Mouse (Mus musculus) midbrain, embryonic 14.5 days (tissue): ENCODE results near the gene Prl3b1. TPM values are rescaled to one million over a fixed set of nuclear protein-coding genes. Genes with fewer than 3 reads are reported as not detected.

ENCODE experiments used
- ATAC-seq: fragments of 200-750 bp; cut with Nextera tagmentation; 2 replicates; pipeline ENCODE4 v1.8.0; 2017; ENCODE audit warnings: moderate number of reproducible peaks, moderate library complexity; ENCODE audit not compliant: low FRiP score, low TSS enrichment
- DNase-seq: peaks from one replicate; pipeline ENCODE4 v3.0.0-alpha.2; 2015
- H3K27ac ChIP-seq: fragments of 300-500 bp; sonication (generic); replicated peaks from 2 replicates; pipeline ENCODE4 v1.5.1; 2014; ENCODE audit warnings: mild to moderate bottlenecking, low read depth, low read length, moderate library complexity
- H3K27me3 ChIP-seq: fragments of 300-500 bp; sonication (generic); 2 replicates; pipeline ENCODE4 v1.6.1; 2014; ENCODE audit warnings: low read length, control low read depth, mixed read lengths; ENCODE audit not compliant: control insufficient read depth, insufficient read depth
- H3K36me3 ChIP-seq: fragments of 300-500 bp; sonication (generic); 2 replicates; pipeline ENCODE4 v1.6.1; 2014; ENCODE audit warnings: low read length, control low read depth; ENCODE audit not compliant: control insufficient read depth, insufficient read depth
- H3K4me1 ChIP-seq: fragments of 300-500 bp; sonication (generic); 2 replicates; pipeline ENCODE4 v1.6.1; 2014; ENCODE audit warnings: mild to moderate bottlenecking, antibody characterized with exemption, low read length, control low read depth; ENCODE audit not compliant: control insufficient read depth, insufficient read depth
- H3K4me2 ChIP-seq: fragments of 300-500 bp; sonication (generic); 2 replicates; pipeline ENCODE4 v1.6.1; 2014; ENCODE audit warnings: mild to moderate bottlenecking, low read length, moderate library complexity
- H3K4me3 ChIP-seq: fragments of 300-500 bp; sonication (generic); replicated peaks from 2 replicates; pipeline ENCODE4 v1.5.1; 2014; ENCODE audit warnings: low read depth, low read length
- H3K9ac ChIP-seq: fragments of 300-500 bp; sonication (generic); replicated peaks from 2 replicates; pipeline ENCODE4 v1.6.1; 2014; ENCODE audit warnings: mild to moderate bottlenecking, low read length, moderate library complexity
- H3K9me3 ChIP-seq: fragments of 300-500 bp; sonication (generic); 2 replicates; pipeline ENCODE4 v1.6.1; 2016; ENCODE audit warnings: low read length, control low read depth, mixed read lengths; ENCODE audit not compliant: control insufficient read depth
- WGBS: fragments of 180-500 bp; shearing (Covaris S2); extraction: QIAGEN DNeasy Blood & Tissue Kit; methylation state at CpG from one replicate; pipeline ENCODE4 v1.1.7; 2014; 5-methylcytosine and 5-hydroxymethylcytosine counted together
- polyA plus RNA-seq: library from polyadenylated mRNA; unstranded; fragments of >200 nt; fragmentation: Nextera tagmentation; extraction: Ambion mirVana; gene quantifications from 2 replicates; pipeline ENCODE4 v1.2.1, GENCODE M21; 2014

Gene Prl3b1
- not detected in 2 replicates for polyA plus RNA-seq

- Histone ChIP-seq H3K27me3 (no peaks in the 10 kb centered on the region), H3K27ac (no peak within 1 kb of the TSS), H3K4me3 (no peak within 1 kb of the TSS), H3K9me3 (no peaks in the 10 kb centered on the region), H3K36me3 (no peaks in the 10 kb centered on the region), H3K4me2 (no peak within 1 kb of the TSS), H3K4me1 (no peaks in the 10 kb centered on the region), H3K9ac (no peak within 1 kb of the TSS)
- DNase-seq (no peak), ATAC-seq (no peak)
- 97% methylated on average over 1 of the region's 1 CpGs for whole genome bisulfite sequencing
Observed at GRCm38 (mm10) chr13:27241547-27241946, at the start of gene Prl3b1. TSS of gene Prl3b1 (plus strand) at chr13:27241847.

GRCm38 (mm10) chr13:27196359-27196758 lies 45.3 kb upstream of the Prl3b1 start, which contains the start of gene Prl3c1:
TSS of gene Prl3c1 (plus strand) at chr13:27196659.
- H3K4me2 ChIP-seq: no peak within 1 kb of the TSS
- H3K36me3 ChIP-seq: no peaks in the 10 kb centered on the region
- no peak for ATAC-seq
- no peak for DNase-seq
- no peaks in the 10 kb centered on the region for H3K4me1 ChIP-seq
- H3K4me3 ChIP-seq: no peak within 1 kb of the TSS
- H3K9ac ChIP-seq: no peak within 1 kb of the TSS
- no peaks in the 10 kb centered on the region for H3K9me3 ChIP-seq
- WGBS: 91% methylated on average over 1 of the region's 1 CpGs
- H3K27ac ChIP-seq: no peak within 1 kb of the TSS
- H3K27me3 ChIP-seq: no peaks in the 10 kb centered on the region

GRCm38 (mm10) chr13:27259136-27259535 lies 17.5 kb downstream of the Prl3b1 start, which contains the start of gene Prl3a1:
TSS of gene Prl3a1 (plus strand) at chr13:27259436.
- WGBS: 94% methylated on average over 4 of the region's 4 CpGs
- no peaks in the 10 kb centered on the region for H3K36me3 ChIP-seq
- H3K4me3 ChIP-seq: no peak within 1 kb of the TSS
- no peak within 1 kb of the TSS for H3K9ac ChIP-seq
- DNase-seq (no peak), ATAC-seq (no peak)
- H3K4me2 ChIP-seq: no peak within 1 kb of the TSS
- no peaks in the 10 kb centered on the region for H3K9me3 ChIP-seq
- no peaks in the 10 kb centered on the region for H3K4me1 ChIP-seq
- no peak within 1 kb of the TSS for H3K27ac ChIP-seq
- no peaks in the 10 kb centered on the region for H3K27me3 ChIP-seq

Other genes with a start within 250 kb of the Prl3b1 start
- gene Prl, start 184.3 kb upstream of the Prl3b1 start, polyA plus RNA-seq: not detected in 2 replicates
- not detected in 2 replicates for gene Prl3d1, start 147.7 kb upstream of the Prl3b1 start, polyA plus RNA-seq
- gene Prl3d2, start 120.1 kb upstream of the Prl3b1 start, polyA plus RNA-seq: not detected in 2 replicates
- not detected in 2 replicates for gene Prl3d3, start 85.1 kb upstream of the Prl3b1 start, polyA plus RNA-seq
- gene Prl3c1, start 45.2 kb upstream of the Prl3b1 start, polyA plus RNA-seq: not detected in 2 replicates
- not detected in 2 replicates for gene Prl3a1, start 17.6 kb downstream of the Prl3b1 start, polyA plus RNA-seq
- gene Prl6a1, start 70.8 kb downstream of the Prl3b1 start, polyA plus RNA-seq: not detected in 2 replicates
- not detected in 2 replicates for gene Prl8a2, start 103.8 kb downstream of the Prl3b1 start, polyA plus RNA-seq
- gene Prl2b1, start 149.0 kb downstream of the Prl3b1 start, polyA plus RNA-seq: not detected in 2 replicates
- gene Prl8a6, start 196.8 kb downstream of the Prl3b1 start, polyA plus RNA-seq: not detected in 2 replicates